Mouse (Mus musculus): Measurements from ENCODE around the gene Atxn1l. TPM values are rescaled to one million over a fixed set of nuclear protein-coding genes. Genes with fewer than 3 reads are reported as not detected.

Atxn1l gene
- polyA plus RNA-seq, 1 experiment: 32.9 TPM

DNA sequence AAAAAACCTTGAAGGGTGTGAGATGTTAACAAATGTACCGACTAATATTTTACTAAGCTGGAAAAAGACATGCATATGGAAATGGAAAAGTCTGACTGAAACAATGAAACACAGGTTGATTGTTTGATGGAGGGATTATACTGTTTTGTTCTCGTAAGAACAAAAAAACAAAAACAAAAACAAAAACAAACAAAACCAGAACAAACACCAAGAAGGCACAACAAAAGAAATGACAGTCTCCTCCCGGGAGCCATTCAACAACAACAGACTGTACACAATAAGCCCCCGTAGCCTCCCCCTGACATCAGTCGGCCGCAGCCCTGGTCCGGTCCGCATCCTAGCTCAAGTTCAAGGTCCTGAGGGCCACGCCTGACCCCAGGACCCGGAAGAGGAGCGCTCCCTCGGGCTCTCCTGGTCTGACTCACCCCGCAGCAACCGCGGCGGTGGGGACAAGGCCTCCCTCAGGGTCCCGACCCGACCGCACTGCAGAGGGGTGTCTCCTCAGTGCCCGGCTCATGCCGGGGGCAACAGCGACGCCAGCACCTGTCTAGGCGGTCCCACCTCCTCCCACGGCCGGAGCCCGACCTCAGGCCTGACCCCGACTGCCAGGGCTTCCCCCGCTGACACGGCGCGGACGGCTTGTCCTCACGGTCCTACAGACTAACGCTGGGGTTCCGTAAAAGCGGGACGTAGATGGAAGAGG, 44.9 kb downstream of the Atxn1l start:
- H3K27ac ChIP-seq (ENCODE audit: control insufficient read depth, insufficient read depth, low read depth, low read length): peak overlapping the region; percentile 98
- H3K4me3 ChIP-seq (ENCODE audit: control insufficient read depth, low read depth, low read length): peak overlapping the region; percentile 99
- H3K36me3 ChIP-seq (ENCODE audit: control insufficient read depth, insufficient read depth, low read length): no peaks in the 10 kb centered on the region
- peaks cover 9% of the 10 kb centered on the region for H3K4me1 ChIP-seq (ENCODE audit: control insufficient read depth, insufficient read depth, low read length)
- TF ChIP-seq POLR2A (IDR thresholded peaks at IDR 0.05; ENCODE audit: control insufficient read depth, low read depth, low read length) (no peak), CTCF (IDR thresholded peaks at IDR 0.05; ENCODE audit: control insufficient read depth, insufficient read depth, insufficient replicate concordance, low read depth, low read length) (no peak)
- no peaks in the 10 kb centered on the region for H3K27me3 ChIP-seq (ENCODE audit: control insufficient read depth, insufficient read depth, low read length)

DNA sequence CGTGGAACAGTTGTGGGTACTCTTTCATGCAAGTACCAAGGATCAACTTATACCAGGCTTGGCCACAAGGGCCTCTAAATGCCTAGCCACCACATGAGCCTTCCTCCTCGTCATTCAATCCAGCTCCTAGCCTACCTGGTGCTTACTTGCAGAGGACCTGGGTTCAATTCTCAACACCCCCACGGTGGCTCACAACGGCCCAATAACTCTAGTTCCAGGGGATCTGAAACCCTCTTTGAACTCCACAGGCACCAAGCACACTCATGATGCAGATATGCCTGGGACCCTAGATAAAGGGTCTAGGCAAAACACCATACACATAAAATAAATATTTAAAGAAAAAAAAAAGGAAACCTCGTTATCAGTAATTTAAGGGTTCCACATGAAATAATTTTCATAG, 45.8 kb downstream of the Atxn1l start:
- H3K36me3 ChIP-seq (ENCODE audit: control insufficient read depth, insufficient read depth, low read length): no peaks in the 10 kb centered on the region
- H3K27me3 ChIP-seq (ENCODE audit: control insufficient read depth, insufficient read depth, low read length): no peaks in the 10 kb centered on the region
- peak overlapping the region; percentile 64 for H3K4me3 ChIP-seq (ENCODE audit: control insufficient read depth, low read depth, low read length)
- H3K27ac ChIP-seq (ENCODE audit: control insufficient read depth, insufficient read depth, low read depth, low read length): no peak overlapping the region
- TF ChIP-seq POLR2A (IDR thresholded peaks at IDR 0.05; ENCODE audit: control insufficient read depth, low read depth, low read length) (no peak), CTCF (IDR thresholded peaks at IDR 0.05; ENCODE audit: control insufficient read depth, insufficient read depth, insufficient replicate concordance, low read depth, low read length) (no peak)
- peaks cover 9% of the 10 kb centered on the region for H3K4me1 ChIP-seq (ENCODE audit: control insufficient read depth, insufficient read depth, low read length)

DNA sequence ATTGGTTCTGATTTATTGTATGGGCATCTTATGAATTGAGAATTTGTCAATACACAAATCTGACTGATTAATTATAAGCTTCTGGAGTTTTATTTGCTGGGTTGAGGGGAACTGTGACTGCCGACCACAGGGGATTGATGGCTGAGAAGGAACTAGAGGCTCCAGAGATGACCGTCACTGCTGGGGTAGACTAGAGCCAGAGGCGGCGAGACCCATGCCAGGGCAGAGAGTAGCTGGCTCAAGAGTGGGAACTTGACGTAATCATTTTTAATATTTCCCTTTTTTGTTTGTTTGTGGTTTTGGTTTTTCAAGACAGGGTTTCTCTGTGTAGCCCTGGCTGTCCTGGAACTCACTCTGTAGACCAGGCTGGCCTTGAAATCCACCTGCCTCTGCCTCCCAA, 50.3 kb downstream of the Atxn1l start:
- H3K4me3 ChIP-seq (ENCODE audit: control insufficient read depth, low read depth, low read length): no peak overlapping the region
- peaks cover 6% of the 10 kb centered on the region for H3K4me1 ChIP-seq (ENCODE audit: control insufficient read depth, insufficient read depth, low read length)
- no peak overlapping the region for H3K27ac ChIP-seq (ENCODE audit: control insufficient read depth, insufficient read depth, low read depth, low read length)
- H3K27me3 ChIP-seq (ENCODE audit: control insufficient read depth, insufficient read depth, low read length): no peaks in the 10 kb centered on the region
- TF ChIP-seq CTCF (IDR thresholded peaks at IDR 0.05; ENCODE audit: control insufficient read depth, insufficient read depth, insufficient replicate concordance, low read depth, low read length) (no peak), POLR2A (IDR thresholded peaks at IDR 0.05; ENCODE audit: control insufficient read depth, low read depth, low read length) (no peak)
- H3K36me3 ChIP-seq (ENCODE audit: control insufficient read depth, insufficient read depth, low read length): peaks cover under 1% of the 10 kb centered on the region

DNA sequence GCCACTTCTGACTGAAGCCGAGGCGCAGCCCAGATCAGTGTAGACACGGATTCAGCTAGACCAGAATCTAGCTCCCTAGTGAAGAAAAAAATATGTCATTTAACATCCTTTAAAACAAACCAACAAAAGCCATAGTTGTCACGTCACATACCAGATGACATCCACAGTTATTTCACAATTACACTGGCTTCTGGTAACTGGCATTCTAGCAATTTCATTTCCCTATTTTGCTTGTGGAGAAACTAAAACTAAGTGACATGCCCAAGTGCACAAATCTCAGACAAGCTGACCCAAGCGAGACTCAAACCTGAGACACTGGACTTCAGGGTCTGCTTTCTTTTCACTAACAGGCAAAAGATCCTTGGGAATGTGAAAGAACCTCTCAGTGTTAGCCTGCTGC, 55.4 kb downstream of the Atxn1l start:
- Histone ChIP-seq H3K27me3 (ENCODE audit: control insufficient read depth, insufficient read depth, low read length) (no peaks in the 10 kb centered on the region), H3K27ac (ENCODE audit: control insufficient read depth, insufficient read depth, low read depth, low read length) (no peak overlapping the region), H3K36me3 (ENCODE audit: control insufficient read depth, insufficient read depth, low read length) (peaks cover 1% of the 10 kb centered on the region), H3K4me3 (ENCODE audit: control insufficient read depth, low read depth, low read length) (no peak overlapping the region), H3K4me1 (ENCODE audit: control insufficient read depth, insufficient read depth, low read length) (no peaks in the 10 kb centered on the region)
- TF ChIP-seq CTCF (IDR thresholded peaks at IDR 0.05; ENCODE audit: control insufficient read depth, insufficient read depth, insufficient replicate concordance, low read depth, low read length) (no peak), POLR2A (IDR thresholded peaks at IDR 0.05; ENCODE audit: control insufficient read depth, low read depth, low read length) (no peak)

DNA sequence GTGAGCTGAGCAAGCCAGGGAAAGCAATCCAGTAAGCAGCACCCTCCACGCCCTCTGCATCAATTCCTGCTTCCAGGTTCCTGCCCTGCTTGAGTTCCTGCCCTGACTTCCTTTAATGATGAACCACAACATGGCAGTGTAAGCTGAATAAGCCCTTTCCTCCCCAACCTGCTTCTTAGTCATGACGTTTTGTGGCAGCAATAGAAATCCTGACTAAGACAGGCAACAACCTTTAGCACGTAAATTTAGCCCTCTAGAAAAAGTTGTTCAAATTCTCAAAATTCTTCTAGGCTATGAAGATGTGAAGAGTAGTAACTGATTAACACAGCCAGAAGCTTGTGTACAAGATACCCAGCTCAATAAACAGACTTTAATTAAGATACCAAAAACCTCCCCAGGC, 56.0 kb downstream of the Atxn1l start:
- H3K4me1 ChIP-seq (ENCODE audit: control insufficient read depth, insufficient read depth, low read length): no peaks in the 10 kb centered on the region
- TF ChIP-seq POLR2A (IDR thresholded peaks at IDR 0.05; ENCODE audit: control insufficient read depth, low read depth, low read length): no peak
- no peak for TF ChIP-seq CTCF (IDR thresholded peaks at IDR 0.05; ENCODE audit: control insufficient read depth, insufficient read depth, insufficient replicate concordance, low read depth, low read length)
- H3K4me3 ChIP-seq (ENCODE audit: control insufficient read depth, low read depth, low read length): no peak overlapping the region
- H3K27me3 ChIP-seq (ENCODE audit: control insufficient read depth, insufficient read depth, low read length): no peaks in the 10 kb centered on the region
- no peak overlapping the region for H3K27ac ChIP-seq (ENCODE audit: control insufficient read depth, insufficient read depth, low read depth, low read length)
- H3K36me3 ChIP-seq (ENCODE audit: control insufficient read depth, insufficient read depth, low read length): peaks cover 1% of the 10 kb centered on the region

Other genes with a start within 250 kb of the Atxn1l start
- gene Pmfbp1, start 243.7 kb downstream of the Atxn1l start, polyA plus RNA-seq (2012; rRNA removed): 108 TPM in 2 replicates
- gene Dhx38, start 171.9 kb downstream of the Atxn1l start, polyA plus RNA-seq (2012; rRNA removed): 20.3 and 20.7 TPM in 2 replicates
- 36.0 and 41.4 TPM in 2 replicates for gene Txnl4b, start 171.8 kb downstream of the Atxn1l start, polyA plus RNA-seq (2012; rRNA removed)
- gene Hp, start 158.6 kb downstream of the Atxn1l start, polyA plus RNA-seq (2012; rRNA removed): 4.6 and 11.0 TPM in 2 replicates
- 5.6 and 6.4 TPM in 2 replicates for gene Dhodh, start 129.1 kb downstream of the Atxn1l start, polyA plus RNA-seq (2012; rRNA removed)
- gene Pkd1l3, start 123.2 kb downstream of the Atxn1l start, polyA plus RNA-seq (2012; rRNA removed): 35.9 and 41.3 TPM in 2 replicates
- 25.7 and 31.8 TPM in 2 replicates for gene Ist1, start 44.5 kb downstream of the Atxn1l start, polyA plus RNA-seq (2012; rRNA removed)
- gene Zfp821, start 32.2 kb downstream of the Atxn1l start, polyA plus RNA-seq (2012; rRNA removed): 75.7 and 82.1 TPM in 2 replicates
- 19.3 and 20.1 TPM in 2 replicates for gene Ap1g1, start 40.8 kb upstream of the Atxn1l start, polyA plus RNA-seq (2012; rRNA removed)
- 2.8 and 2.9 TPM in 2 replicates for gene Phlpp2, start 130.8 kb upstream of the Atxn1l start, polyA plus RNA-seq (2012; rRNA removed)
- gene Marveld3, start 224.5 kb upstream of the Atxn1l start, polyA plus RNA-seq (2012; rRNA removed): 0.80 and 1.3 TPM in 2 replicates

Measured in testis, adult 2 months (tissue).